13 mouse cellular contexts compared by ENCODE assay signal in the genomic region with DNA sequence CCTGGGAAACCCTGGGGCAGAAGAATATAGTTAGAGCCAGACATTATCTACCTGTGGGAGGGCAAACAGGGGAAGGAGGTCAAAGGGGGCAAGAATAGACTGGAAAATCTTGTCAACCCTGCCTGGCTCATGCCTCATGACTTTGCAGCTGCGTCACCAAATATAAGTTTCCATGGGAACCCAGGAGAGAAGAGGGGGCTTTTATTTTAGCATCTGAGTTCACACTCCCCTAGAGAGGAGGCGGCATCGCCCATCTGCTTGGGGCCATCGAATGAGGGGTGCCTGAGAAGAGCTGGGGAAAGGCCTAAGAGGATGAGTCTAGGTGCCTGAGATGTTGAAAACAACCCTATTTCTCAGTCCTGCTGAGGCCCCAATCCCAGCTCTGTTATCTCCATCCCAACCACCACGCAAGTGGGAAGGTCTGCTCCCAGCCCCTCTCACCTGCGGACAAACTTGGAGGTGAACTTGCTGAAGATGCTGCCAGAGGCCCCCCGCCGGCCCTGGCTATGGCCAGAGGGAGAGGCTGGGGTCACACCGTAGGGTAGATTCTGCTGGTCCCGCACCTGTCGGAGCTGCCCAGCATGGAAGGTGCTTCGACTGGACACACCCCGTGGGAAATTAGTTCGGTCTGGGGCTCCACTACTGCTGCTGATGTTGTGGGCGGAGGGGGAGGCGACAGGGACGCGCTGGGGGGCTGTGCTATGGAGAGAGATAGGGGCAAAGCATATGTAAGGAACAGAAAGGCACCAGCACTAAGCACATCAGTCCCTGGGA. TPM values are rescaled to one million over a fixed set of nuclear protein-coding genes. Genes with fewer than 3 reads are reported as not detected.
A peak's percentile ranks its signal among the peaks of the same experiment; 100 is the strongest.
DNase-seq lines count a peak whose midpoint lies in the region; ATAC-seq and TF ChIP-seq lines count a peak whose summit lies in the region.
"Had no signal": no experiment of that assay in that cellular context is flagged by ENCODE, and none has a peak within 500 bp of the region (broad histone marks: within the 10 kb centered on the region; RNA-seq: fewer than 3 reads in every experiment).

No protein-coding gene starts in this region.

- H3K36me3 ChIP-seq in heart, postnatal 0 days (replicated peaks; ENCODE audit: control insufficient read depth, insufficient read depth, low read length): peaks cover 86% of the 10 kb centered on the region
- H3K36me3 ChIP-seq in forebrain, embryonic 15.5 days: peaks cover 72% of the 10 kb centered on the region

- in situ Hi-C loops in Patski (cut with MboI; ENCODE audit: low pct_unique_long_range_greater_than_20kb): no loop called here

- H3K27me3 ChIP-seq in heart, postnatal 0 days (ENCODE audit: control insufficient read depth, insufficient read depth, low read length): no peaks in the 10 kb centered on the region
- H3K27me3 ChIP-seq in Patski: no peaks in the 10 kb centered on the region
- H3K27me3 ChIP-seq in forebrain, embryonic 15.5 days: no peaks in the 10 kb centered on the region

- H3K4me2 ChIP-seq in heart, postnatal 0 days (ENCODE audit: low read depth, low read length): no peak overlapping the region
- no peak overlapping the region for H3K4me2 ChIP-seq in forebrain, embryonic 15.5 days (replicated peaks)

- CTCF ChIA-PET in Patski (lab: Charles Lee): interaction anchor here (0.8 to 2.4 kb wide), 7 partner anchors 11 to 64 kb away, joined by 3 to 8 read pairs (median 4); no protein-coding TSS in a partner anchor

- H3K4me3 ChIP-seq in heart, postnatal 0 days (ENCODE audit: low read depth, low read length): no peak overlapping the region
- no peak overlapping the region for H3K4me3 ChIP-seq in forebrain, embryonic 15.5 days

- no peak for TF ChIP-seq EP300 in heart, postnatal 0 days (IDR thresholded peaks at IDR 0.05; ENCODE audit: low read depth)

- H3K9ac ChIP-seq in heart, postnatal 0 days (replicated peaks; ENCODE audit: low read depth, low read length): no peak overlapping the region
- H3K9ac ChIP-seq in forebrain, embryonic 15.5 days (replicated peaks): no peak overlapping the region
- H3K9ac ChIP-seq: liver, embryonic 14.5 days had no signal

- TF ChIP-seq CTCF in heart, postnatal 0 days (IDR thresholded peaks at IDR 0.05; ENCODE audit: low read depth): no peak
- TF ChIP-seq CTCF in Patski (IDR thresholded peaks at IDR 0.05): no peak

- no peaks in the 10 kb centered on the region for H3K9me3 ChIP-seq in heart, postnatal 0 days (replicated peaks; ENCODE audit: control insufficient read depth, low read length)
- H3K9me3 ChIP-seq in forebrain, embryonic 15.5 days: no peaks in the 10 kb centered on the region

- POLR2A ChIA-PET in Patski (lab: Charles Lee): interaction anchor here (1.0 kb wide), 1 partner anchor 12 kb away, joined by 3 read pairs; no protein-coding TSS in a partner anchor

- H3K27ac ChIP-seq in heart, postnatal 0 days (ENCODE audit: low read depth): 0 out of 2 replicates have a peak overlapping the region, but pooled peaks have one; percentile 15
- H3K27ac ChIP-seq in forebrain, embryonic 15.5 days (replicated peaks): peak overlapping the region; percentile 32
- H3K27ac ChIP-seq: liver, embryonic 14.5 days had no signal

- H3K4me1 ChIP-seq in heart, postnatal 0 days (ENCODE audit: control insufficient read depth, insufficient read depth): no peaks in the 10 kb centered on the region
- H3K4me1 ChIP-seq in forebrain, embryonic 15.5 days: peaks cover 34% of the 10 kb centered on the region

- no peak for ATAC-seq in heart, postnatal 0 days (ENCODE audit: insufficient read depth, low read depth)
- peak; percentile 3 for ATAC-seq in Patski
- ATAC-seq in forebrain, embryonic 15.5 days (replicated peaks): no peak

- WGBS in heart, postnatal 0 days: 84% methylated on average over 18 of the region's 18 CpGs
- 87% methylated on average over 18 of the region's 18 CpGs for WGBS in forebrain, embryonic 15.5 days

- intact Hi-C loops in left cerebral cortex, postnatal 25 days (cut with DNase I): loop anchor here (1.0 kb wide), 1 partner anchor 61 kb away; a partner anchor contains a TSS

- DNase-seq in heart, postnatal 0 days (ENCODE audit: low spot score): no peak
- no peak for DNase-seq in heart, adult 9 months (ENCODE audit: low spot score in 2 of 2)
- no peak for DNase-seq in Patski (ENCODE audit: low read depth, low spot score)
- peak; percentile 77 to 96 for DNase-seq in left cerebral cortex, postnatal 25 days (ENCODE audit: low spot score in 2 of 2)
- DNase-seq in lung, postnatal 10 days: no peak
- no peak for DNase-seq in cerebellum, postnatal 25 days
- no peak for DNase-seq in retina, embryonic 14.5 days (ENCODE audit: low spot score)
- DNase-seq: adrenal gland, postnatal 36 days; cerebellum, adult 2 months; heart, postnatal 4 days; kidney, postnatal 25 days had no signal

RNA-seq across cellular contexts. Expression of a gene that starts 13.6 kb away (rescaled TPM):
- 18.5 and 40.0 TPM in 2 replicates for total RNA-seq in heart, postnatal 0 days (2014; rRNA removed; ENCODE audit: low replicate concordance)
- polyA plus RNA-seq in heart, postnatal 0 days (2015; fragmentation: Nextera tagmentation; extraction: Ambion mirVana): 8.5 and 9.7 TPM in 2 replicates
- 7.6 TPM for polyA plus RNA-seq in Patski (2021)
- 60.7 and 67.7 TPM in 2 replicates for polyA plus RNA-seq in forebrain, embryonic 15.5 days (2015; fragmentation: Nextera tagmentation; extraction: Ambion mirVana)
- total RNA-seq in left cerebral cortex, postnatal 25 days (2021): 10 to 100 TPM; 13.8 to 15.3 TPM

RNA-seq across cellular contexts. Expression of a gene that starts 39.8 kb away (rescaled TPM):
- total RNA-seq in heart, postnatal 0 days (2014; rRNA removed; ENCODE audit: low replicate concordance): 30.2 and 44.0 TPM in 2 replicates
- polyA plus RNA-seq in heart, postnatal 0 days (2015; fragmentation: Nextera tagmentation; extraction: Ambion mirVana): 27.8 and 30.4 TPM in 2 replicates
- polyA plus RNA-seq in Patski (2021): 60.8 TPM
- polyA plus RNA-seq in forebrain, embryonic 15.5 days (2015; fragmentation: Nextera tagmentation; extraction: Ambion mirVana): 69.2 and 69.5 TPM in 2 replicates
- 10 to 100 TPM; 31.3 to 36.6 TPM for total RNA-seq in left cerebral cortex, postnatal 25 days (2021)

Comparison
In these comparisons a context has a peak if more than half of its experiments do, and no peak if none do; other contexts are left out.
1. DNase-seq: peak in left cerebral cortex, postnatal 25 days (2 of 2); none in heart, postnatal 0 days (single experiment), heart, adult 9 months (0 of 2), Patski (single experiment), lung, postnatal 10 days (single experiment), cerebellum, postnatal 25 days (0 of 2) and retina, embryonic 14.5 days (single experiment).